Comparison of ENCODE assay signal across 11 mouse cellular contexts in genomic region chr5:123324242-123324641, GRCm38 (mm10). TPM values are rescaled to one million over a fixed set of nuclear protein-coding genes. Genes with fewer than 3 reads are reported as not detected.
DNase-seq lines count a peak whose midpoint lies in the region; ATAC-seq and TF ChIP-seq lines count a peak whose summit lies in the region.
"Had no signal": no experiment of that assay in that cellular context is flagged by ENCODE, and none has a peak within 500 bp of the region (broad histone marks: within the 10 kb centered on the region; RNA-seq: fewer than 3 reads in every experiment).

No protein-coding gene starts in this region.

- ATAC-seq in liver, postnatal 0 days, result no peak
- 0 out of 2 replicates have a peak, but pooled peaks have one; percentile 26 for ATAC-seq in hindbrain, embryonic 12.5 days (ENCODE audit: low FRiP score)
- peak; percentile 61; the same call in 1 of the 2 replicates for ATAC-seq in neural tube, embryonic 13.5 days (ENCODE audit: low read depth)
- ATAC-seq in lung, postnatal 0 days, result no peak

- 0 out of 2 replicates have a peak overlapping the region, but pooled peaks have one; percentile 26 for H3K4me2 ChIP-seq in liver, postnatal 0 days (ENCODE audit: low read depth, low read length)
- H3K4me2 ChIP-seq in hindbrain, embryonic 12.5 days (replicated peaks), result peak overlapping the region; percentile 28
- peak overlapping the region; percentile 35 for H3K4me2 ChIP-seq in neural tube, embryonic 13.5 days
- no peak overlapping the region for H3K4me2 ChIP-seq in lung, postnatal 0 days (replicated peaks; ENCODE audit: low read depth, low read length)

- TF ChIP-seq EP300 in liver, postnatal 0 days (IDR thresholded peaks at IDR 0.05; ENCODE audit: low read depth), result no peak
- no peak for TF ChIP-seq EP300 in lung, postnatal 0 days (IDR thresholded peaks at IDR 0.05)

- H3K9ac ChIP-seq in liver, postnatal 0 days (replicated peaks), result peak overlapping the region; percentile 30; the same call in 1 of the 2 replicates
- peak overlapping the region; percentile 15; the same call in 1 of the 2 replicates for H3K9ac ChIP-seq in hindbrain, embryonic 12.5 days
- H3K9ac ChIP-seq in neural tube, embryonic 13.5 days, result 0 out of 2 replicates have a peak overlapping the region, but pooled peaks have one; percentile 8
- no peak overlapping the region for H3K9ac ChIP-seq in lung, postnatal 0 days (replicated peaks; ENCODE audit: low read depth)

- H3K36me3 ChIP-seq in liver, postnatal 0 days (replicated peaks; ENCODE audit: insufficient read depth, low read length), result no peaks in the 10 kb centered on the region
- H3K36me3 ChIP-seq in hindbrain, embryonic 12.5 days, result no peaks in the 10 kb centered on the region
- no peaks in the 10 kb centered on the region for H3K36me3 ChIP-seq in neural tube, embryonic 13.5 days
- no peaks in the 10 kb centered on the region for H3K36me3 ChIP-seq in lung, postnatal 0 days (ENCODE audit: insufficient read depth, low read length)

- no peak for TF ChIP-seq CTCF in liver, postnatal 0 days (IDR thresholded peaks at IDR 0.05; ENCODE audit: low read depth)
- no peak for TF ChIP-seq CTCF in lung, postnatal 0 days (IDR thresholded peaks at IDR 0.05)
- no peak for TF ChIP-seq CTCF in layer of hippocampus, adult 2 months (conservative IDR thresholded peaks at IDR 0.05)

- WGBS in liver, postnatal 0 days (ENCODE audit: insufficient replicate concordance), result 67% methylated on average over 15 of the region's 15 CpGs
- 14% methylated on average over 15 of the region's 15 CpGs for WGBS in hindbrain, embryonic 12.5 days
- 16% methylated on average over 15 of the region's 15 CpGs for WGBS in neural tube, embryonic 13.5 days
- 42% methylated on average over 15 of the region's 15 CpGs for WGBS in lung, postnatal 0 days

- H3K27ac ChIP-seq in liver, postnatal 0 days (ENCODE audit: low read depth), result peak overlapping the region; percentile 83
- 0 out of 2 replicates have a peak overlapping the region, but pooled peaks have one; percentile 12 for H3K27ac ChIP-seq in hindbrain, embryonic 12.5 days
- H3K27ac ChIP-seq in neural tube, embryonic 13.5 days (replicated peaks), result peak overlapping the region; percentile 59; the same call in 1 of the 2 replicates
- H3K27ac ChIP-seq in lung, postnatal 0 days (ENCODE audit: low read length), result no peak overlapping the region
- no peak overlapping the region for H3K27ac ChIP-seq in layer of hippocampus, adult 2 months
- H3K27ac ChIP-seq: macrophage had no signal

- peaks cover 2% of the 10 kb centered on the region; the same call in 1 of the 2 replicates for H3K4me1 ChIP-seq in liver, postnatal 0 days (ENCODE audit: insufficient read depth)
- H3K4me1 ChIP-seq in hindbrain, embryonic 12.5 days, result peaks cover 15% of the 10 kb centered on the region
- H3K4me1 ChIP-seq in neural tube, embryonic 13.5 days (replicated peaks), result peaks cover 21% of the 10 kb centered on the region
- peaks cover 4% of the 10 kb centered on the region; the same call in 1 of the 2 replicates for H3K4me1 ChIP-seq in lung, postnatal 0 days (ENCODE audit: insufficient read depth, low read depth, low read length)

- DNase-seq in liver, postnatal 0 days, result peak; percentile 37
- no peak for DNase-seq in liver
- peak; percentile 52 for DNase-seq in embryo, embryonic 11 days
- DNase-seq in lung, postnatal 0 days (ENCODE audit: low spot score), result no peak
- DNase-seq in layer of hippocampus, adult 2 months (ENCODE audit: low spot score in 2 of 2), result no peak
- no peak for DNase-seq in urinary bladder, postnatal 25 days (ENCODE audit: low spot score)
- DNase-seq: cerebellum, adult 2 months; right cerebral cortex, postnatal 25 days had no signal

- no peaks in the 10 kb centered on the region for H3K27me3 ChIP-seq in liver, postnatal 0 days (ENCODE audit: insufficient read depth, low read length)
- H3K27me3 ChIP-seq in hindbrain, embryonic 12.5 days, result no peaks in the 10 kb centered on the region; the same call in 1 of the 2 replicates
- no peaks in the 10 kb centered on the region for H3K27me3 ChIP-seq in neural tube, embryonic 13.5 days
- H3K27me3 ChIP-seq in lung, postnatal 0 days (replicated peaks; ENCODE audit: insufficient read depth, low read length), result no peaks in the 10 kb centered on the region

- H3K9me3 ChIP-seq in liver, postnatal 0 days (ENCODE audit: low read length), result no peaks in the 10 kb centered on the region
- H3K9me3 ChIP-seq in hindbrain, embryonic 12.5 days (replicated peaks), result no peaks in the 10 kb centered on the region
- no peaks in the 10 kb centered on the region for H3K9me3 ChIP-seq in neural tube, embryonic 13.5 days
- no peaks in the 10 kb centered on the region for H3K9me3 ChIP-seq in lung, postnatal 0 days (ENCODE audit: low read length)

- H3K4me3 ChIP-seq in liver, postnatal 0 days (ENCODE audit: low read depth, low read length), result 0 out of 2 replicates have a peak overlapping the region, but pooled peaks have one; percentile 4
- no peak overlapping the region for H3K4me3 ChIP-seq in hindbrain, embryonic 12.5 days
- H3K4me3 ChIP-seq in neural tube, embryonic 13.5 days, result no peak overlapping the region
- no peak overlapping the region for H3K4me3 ChIP-seq in lung, postnatal 0 days (ENCODE audit: low read depth, low read length)
- no peak overlapping the region for H3K4me3 ChIP-seq in layer of hippocampus, adult 2 months

RNA-seq across cellular contexts. Expression of gene Bcl7a, which starts 19.4 kb away (rescaled TPM):
- 5.1 and 5.3 TPM in 2 replicates for polyA plus RNA-seq in liver, postnatal 0 days (2015; fragmentation: Nextera tagmentation; extraction: Ambion mirVana)
- 56.6 and 59.9 TPM in 2 replicates for polyA plus RNA-seq in hindbrain, embryonic 12.5 days (2016; fragmentation: Nextera tagmentation; extraction: Ambion mirVana)
- polyA plus RNA-seq in neural tube, embryonic 13.5 days (2015; fragmentation: Nextera tagmentation; extraction: Ambion mirVana), result 47.4 and 52.6 TPM in 2 replicates
- polyA plus RNA-seq in lung, postnatal 0 days (2015; fragmentation: Nextera tagmentation; extraction: Ambion mirVana), result 7.7 and 7.9 TPM in 2 replicates
- 10 to 100 TPM; 67.4 to 70.2 TPM for total RNA-seq in layer of hippocampus, adult 2 months (2021)

Comparison
In these comparisons a context has a peak if more than half of its experiments do, and no peak if none do; other contexts are left out.
1. DNase-seq: peak in liver, postnatal 0 days (single experiment) and embryo, embryonic 11 days (single experiment); none in liver (single experiment), lung, postnatal 0 days (single experiment), layer of hippocampus, adult 2 months (0 of 2) and urinary bladder, postnatal 25 days (single experiment).
2. ATAC-seq: peak in hindbrain, embryonic 12.5 days (single experiment) and neural tube, embryonic 13.5 days (single experiment); none in liver, postnatal 0 days (single experiment) and lung, postnatal 0 days (single experiment).
3. H3K27ac ChIP-seq: peak in liver, postnatal 0 days (single experiment), hindbrain, embryonic 12.5 days (single experiment) and neural tube, embryonic 13.5 days (single experiment); none in lung, postnatal 0 days (single experiment) and layer of hippocampus, adult 2 months (single experiment).